Mouse (Mus musculus) embryo, embryonic 9.5 days (tissue): Measurements from ENCODE around the gene Slc25a25.

Experiments
- DNase-seq: peaks from one replicate; pipeline ENCODE4 v3.0.0-alpha.2; 2017; ENCODE audit errors: extremely low spot score

Gene Slc25a25

DNA sequence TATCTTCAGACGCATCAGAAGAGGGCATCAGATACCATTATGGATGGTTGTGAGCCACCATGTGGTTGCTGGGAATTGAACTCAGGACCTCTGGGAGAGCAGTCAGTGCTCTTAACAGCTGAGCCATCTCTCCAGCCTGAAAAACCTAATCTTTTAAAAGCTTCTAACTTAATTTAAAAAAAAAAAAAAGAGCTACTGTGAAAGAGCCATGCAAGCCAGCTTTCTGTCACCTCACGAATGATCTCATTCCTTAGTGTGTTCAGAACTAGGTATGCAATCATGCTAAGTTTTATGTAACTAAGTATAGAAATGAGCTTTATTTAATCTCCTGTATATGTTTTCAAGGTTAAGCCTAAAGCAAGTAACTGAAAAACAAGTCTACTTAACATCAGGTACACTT, 8.4 kb upstream of the Slc25a25 start:
- DNase-seq: no peak

DNA sequence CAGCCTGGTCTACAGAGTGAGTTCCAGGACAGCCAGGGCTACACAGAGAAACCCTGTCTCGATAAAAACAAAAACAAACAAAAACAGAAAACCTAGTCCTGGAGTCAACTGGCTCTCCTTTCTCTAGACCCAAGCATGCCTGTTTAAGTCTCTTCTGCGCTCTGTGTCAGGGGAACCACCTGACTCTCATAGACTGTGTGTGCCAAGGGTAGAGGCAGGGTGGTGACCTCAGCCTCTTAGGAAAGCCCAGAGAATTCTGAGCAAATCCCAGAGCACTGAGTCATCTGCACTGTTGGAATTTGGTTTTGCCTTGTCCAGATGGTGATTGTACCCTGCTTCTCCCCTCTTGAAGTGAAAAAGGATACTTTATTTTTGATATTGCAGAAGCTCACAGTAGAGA, 7.1 kb upstream of the Slc25a25 start:
- DNase-seq: no peak

DNA sequence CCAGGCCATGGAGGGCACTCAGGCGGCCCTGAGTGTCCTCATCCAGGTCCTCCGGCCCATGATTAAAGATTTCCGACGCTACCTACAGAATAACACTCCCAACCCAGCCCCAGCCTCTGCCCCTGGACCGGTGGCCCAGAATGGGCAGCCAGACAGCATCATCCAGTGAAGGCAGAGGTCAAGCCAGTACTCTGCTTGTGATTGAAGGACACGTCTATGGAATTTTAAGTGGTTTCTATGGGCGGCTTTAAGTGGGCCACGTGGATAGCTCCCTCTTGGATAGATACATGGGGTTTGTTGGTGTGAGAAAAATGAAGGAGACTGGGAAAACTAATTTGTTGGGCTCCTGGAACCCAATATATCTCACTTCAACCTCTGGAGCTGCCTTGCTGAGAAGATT, 3.9 kb upstream of the Slc25a25 start:
- DNase-seq: no peak

DNA sequence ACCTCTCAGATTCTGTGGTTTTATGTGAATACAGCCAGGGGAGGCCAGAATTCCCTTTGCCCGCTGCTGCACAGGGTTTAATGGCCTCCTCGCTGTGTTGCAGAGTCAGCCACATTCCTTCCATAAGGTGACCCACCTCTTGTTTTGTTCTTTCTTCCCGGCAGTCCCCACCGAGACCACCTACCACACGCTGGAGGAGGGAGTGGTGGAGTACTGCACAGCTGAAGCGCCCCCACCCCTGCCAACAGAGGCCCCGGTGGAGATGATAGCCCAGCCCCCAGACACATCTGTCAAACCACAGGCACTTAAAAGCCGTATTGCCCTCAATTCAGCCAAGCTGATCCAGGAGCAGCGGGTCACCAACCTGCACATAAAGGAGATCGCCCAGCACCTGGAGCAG, 3.4 kb upstream of the Slc25a25 start:
- no peak for DNase-seq

DNA sequence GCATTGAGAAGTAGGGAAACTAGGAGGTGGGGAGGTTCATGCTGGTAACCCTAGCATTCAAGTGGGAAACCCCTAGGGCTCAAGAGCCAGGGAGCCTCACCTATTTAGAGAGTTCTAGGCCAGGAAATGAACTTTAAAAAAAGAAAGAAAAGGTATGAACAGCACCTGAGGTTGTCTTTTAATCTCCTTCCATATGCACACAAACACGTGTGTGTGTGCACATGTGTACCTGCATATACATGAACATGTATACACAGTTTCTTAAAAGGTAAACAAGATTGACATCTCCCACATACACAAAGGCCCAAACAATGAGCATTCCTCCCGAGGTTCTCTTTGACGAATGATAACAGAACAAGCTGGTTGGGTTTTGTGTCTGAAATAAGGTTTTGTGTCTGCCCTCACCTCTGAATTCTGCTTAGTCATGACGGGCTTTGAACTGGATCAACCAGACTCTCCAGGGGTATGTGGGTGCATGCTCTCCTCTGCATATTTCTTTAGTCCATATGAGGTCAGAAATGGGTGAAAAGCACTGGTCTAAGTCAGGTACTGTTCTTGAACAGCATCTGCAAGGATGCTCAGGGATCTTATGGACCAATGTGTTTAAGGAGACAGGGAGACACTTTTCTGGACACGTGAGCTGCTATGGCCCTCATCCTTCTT, 2.5 kb upstream of the Slc25a25 start:
- DNase-seq: no peak

DNA sequence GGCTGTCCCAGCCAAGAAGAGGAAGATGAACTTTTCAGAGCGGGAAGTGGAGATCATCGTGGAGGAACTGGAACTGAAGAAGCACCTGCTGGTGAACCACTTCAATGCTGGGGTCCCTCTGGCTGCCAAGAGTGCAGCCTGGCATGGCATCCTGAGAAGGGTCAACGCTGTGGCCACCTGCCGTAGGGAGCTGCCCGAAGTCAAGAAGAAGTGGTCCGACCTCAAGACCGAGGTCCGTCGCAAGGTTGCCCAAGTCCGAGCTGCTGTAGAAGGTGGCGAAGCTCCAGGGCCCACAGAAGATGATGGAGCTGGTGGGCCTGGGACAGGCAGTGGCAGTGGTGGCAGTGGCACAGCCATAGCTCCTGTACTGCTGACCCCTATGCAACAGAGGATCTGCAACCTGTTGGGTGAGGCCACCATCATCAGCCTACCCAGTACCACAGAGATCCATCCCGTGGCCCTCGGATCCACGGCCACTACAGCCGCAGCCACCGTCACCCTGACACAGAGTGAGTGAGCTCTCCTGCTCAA, 1.3 kb upstream of the Slc25a25 start:
- DNase-seq: no peak

DNA sequence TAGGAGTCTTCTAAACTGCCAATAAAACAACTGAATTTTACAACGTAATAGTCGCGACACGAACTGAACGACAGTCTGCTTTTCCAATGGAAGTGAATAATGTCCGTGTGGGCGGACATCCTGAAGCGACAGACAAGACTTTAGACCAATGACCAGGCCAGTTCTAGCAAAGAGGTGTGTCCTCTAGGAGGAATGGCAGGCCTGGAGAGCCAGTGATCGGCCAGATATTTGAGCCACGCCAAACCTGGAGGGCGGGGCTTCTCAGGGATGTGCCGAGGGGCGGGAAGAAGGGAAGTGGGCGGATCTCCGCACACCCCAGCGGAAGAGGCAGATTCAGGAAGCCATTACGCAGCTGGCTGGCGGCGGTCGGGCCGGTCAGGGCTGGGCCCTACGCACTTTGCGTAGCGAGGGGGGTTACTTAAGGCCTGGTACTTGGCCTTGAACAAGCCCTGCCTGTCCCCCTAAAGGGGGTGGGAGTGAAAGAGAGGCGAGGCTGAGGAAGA, 676 bp upstream of the Slc25a25 start:
- peak; percentile 98 for DNase-seq

DNA sequence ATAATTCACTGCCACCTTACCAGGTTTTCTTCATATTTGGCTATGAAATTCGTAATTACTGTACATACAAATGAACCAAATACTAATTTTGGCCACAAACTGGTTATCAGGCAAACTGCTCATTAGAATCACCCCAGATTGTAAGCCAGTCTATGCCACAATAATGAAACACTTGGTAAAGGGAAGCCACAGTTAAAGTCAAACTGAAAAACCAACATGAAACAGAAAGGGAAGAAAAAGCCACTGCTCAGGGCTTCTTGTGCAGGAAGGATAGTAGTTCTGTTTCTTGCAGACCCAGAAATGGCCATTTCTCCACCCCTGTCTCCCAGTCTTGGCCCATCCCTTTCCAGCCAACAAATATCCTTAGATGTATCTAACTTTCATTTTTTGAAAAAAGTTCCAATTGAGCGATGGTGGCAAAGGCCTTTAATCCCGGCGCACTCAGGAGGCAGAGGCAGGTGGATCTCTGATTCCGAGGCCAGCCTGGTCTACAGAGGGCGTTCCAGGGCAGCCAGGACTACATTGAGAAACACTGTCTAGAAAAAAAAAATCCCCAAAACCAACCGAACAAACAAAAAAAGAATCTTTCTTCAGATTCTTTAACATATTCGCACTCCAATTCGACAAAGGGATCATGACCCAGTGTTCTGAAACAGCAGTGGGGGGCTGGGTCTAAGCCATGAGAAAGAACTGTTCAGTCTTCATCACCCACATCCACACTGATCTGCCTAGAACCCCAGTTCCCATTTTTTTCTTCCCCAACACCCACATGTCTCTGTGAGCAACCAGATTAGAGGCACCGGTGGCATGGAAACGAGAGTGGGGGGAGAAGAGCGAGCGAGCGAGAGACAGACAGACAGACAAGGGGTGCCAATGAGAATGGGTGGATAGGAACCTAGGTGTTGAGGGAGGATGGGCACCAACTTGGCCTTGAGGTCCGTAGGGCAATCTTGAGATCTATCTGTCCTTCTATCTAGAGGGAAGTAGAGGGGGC, 1.2 kb downstream of the Slc25a25 start, which contains the start of gene Naif1:
Gene Naif1, plus strand, starts transcription at position 697 of the 994 bp plus-strand sequence.
- no peak for DNase-seq

DNA sequence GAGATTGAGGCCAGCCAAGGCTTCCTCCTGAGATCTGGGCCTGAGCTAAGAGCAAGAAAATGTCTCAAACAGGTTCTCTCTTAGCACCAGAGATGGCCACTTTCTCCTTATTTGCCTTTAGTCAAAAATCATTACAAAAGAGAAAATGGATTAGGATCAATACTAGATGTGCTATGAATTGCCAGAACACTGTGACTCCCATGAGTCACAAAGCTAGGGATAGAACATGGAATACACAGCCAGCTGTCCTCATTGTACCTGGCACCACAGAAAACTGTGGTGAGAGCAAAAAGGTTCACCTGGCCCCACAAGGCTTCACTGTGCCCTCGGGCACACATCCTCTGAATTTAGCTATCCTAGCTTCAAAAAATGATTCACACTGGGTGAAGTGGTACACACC, 2.8 kb downstream of the Slc25a25 start:
- no peak for DNase-seq

DNA sequence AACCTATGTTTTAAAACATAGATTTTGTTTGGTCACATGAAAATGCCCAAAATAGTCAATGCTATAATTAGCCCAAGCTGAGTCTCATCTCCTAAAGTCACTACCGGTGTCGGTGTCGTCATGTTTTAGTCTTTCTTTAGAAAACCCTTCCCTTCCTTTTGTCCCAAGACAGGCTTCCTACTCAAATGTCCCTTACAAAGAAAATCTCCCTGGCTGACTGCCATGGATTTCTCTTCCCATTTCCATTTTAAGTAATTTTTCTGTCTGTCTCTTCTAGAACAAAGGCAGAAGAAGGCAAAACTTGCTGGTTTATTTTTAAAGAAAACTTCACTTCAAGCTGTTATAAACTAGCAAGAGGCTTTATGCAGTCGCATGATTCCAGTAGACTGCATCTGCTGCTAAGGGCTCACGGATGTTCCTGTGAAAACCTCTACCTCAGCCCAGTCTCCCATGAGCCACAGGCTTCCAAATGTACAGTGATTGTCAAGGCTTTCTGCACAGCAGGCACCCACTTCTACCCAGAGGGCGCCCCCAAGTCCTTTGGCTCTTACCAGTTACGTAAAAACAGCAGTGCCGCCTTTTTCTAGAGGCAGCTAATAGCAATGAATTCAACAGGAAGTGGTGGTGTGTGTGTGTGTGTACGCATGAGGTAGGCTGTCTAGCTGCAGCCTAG, 3.8 kb downstream of the Slc25a25 start:
- no peak for DNase-seq

DNA sequence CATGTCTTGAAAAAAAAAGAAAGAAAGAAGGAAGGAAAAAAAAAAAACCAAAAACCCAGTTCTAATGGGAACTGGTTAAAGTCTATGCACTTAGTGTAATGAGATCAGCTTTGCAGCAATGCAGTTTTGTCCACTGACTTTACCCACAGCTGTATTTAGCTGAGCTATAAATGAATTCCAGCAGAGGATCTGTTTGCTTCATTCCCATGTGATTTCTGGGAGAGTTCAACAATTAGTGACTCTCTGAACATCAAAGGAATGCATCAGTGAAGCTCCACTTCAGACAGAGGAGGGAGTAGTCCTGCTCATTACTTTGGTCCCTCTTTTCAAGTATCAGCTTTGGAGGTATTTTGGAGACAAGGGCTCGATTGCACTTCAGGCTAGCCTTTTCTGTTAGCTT, 5.7 kb downstream of the Slc25a25 start:
- no peak for DNase-seq

DNA sequence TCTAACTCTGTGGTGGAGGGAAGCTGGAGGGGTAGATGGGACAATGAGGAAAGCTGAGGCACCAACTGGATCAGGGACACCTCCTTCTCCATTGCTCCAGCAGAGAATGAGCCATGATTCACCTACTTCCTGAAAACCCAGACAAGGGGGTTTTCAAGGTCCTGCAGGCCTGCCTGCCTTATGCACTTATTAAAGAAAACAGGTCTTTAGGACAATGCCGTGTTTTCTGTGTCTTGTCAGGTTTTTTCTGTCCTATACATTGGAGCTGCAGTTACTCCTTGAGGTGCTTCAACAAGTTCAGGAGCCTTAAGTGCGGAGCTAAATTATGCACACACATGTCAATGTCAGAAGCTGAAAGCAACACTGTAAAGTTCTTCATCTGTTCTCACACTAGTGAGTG, 9.7 kb downstream of the Slc25a25 start:
- no peak for DNase-seq

DNA sequence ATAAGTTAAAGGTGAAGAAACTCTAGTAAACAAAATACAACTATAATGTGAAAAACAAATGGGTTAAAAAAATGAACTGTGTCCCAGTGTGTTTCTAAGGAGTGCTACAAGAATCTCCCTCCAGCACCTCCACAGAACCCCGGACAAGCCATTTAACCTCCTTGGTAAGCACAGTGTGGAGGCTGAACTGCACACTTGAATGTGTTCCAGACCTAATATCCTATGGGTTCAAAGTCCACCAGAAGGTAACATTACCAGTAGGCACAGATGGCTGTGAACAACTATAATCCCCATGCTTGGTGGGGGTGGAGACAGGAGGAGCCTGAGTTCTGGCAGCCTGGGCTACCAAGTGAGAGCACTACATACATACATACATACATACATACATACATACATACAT, 10.6 kb downstream of the Slc25a25 start:
- no peak for DNase-seq

DNA sequence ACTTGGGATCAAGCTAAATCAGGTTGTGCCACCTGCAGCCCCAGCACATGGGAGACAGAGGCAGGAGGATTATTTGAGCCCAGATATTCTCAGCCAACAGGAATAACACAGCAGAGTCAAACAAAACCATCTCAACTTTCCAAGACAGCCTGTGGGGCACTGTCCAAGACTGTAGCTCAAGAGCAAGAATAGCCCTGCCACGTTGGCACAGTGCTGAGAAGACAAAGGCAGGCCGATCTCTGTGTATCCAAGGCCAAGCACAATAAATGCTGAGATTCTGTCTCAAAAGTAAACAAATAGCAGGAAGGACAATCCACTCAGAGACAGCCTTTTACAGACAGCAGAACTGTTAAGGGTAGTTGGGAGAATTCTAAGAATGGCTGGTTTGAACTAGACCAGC, 11.1 kb downstream of the Slc25a25 start:
- DNase-seq: no peak

DNA sequence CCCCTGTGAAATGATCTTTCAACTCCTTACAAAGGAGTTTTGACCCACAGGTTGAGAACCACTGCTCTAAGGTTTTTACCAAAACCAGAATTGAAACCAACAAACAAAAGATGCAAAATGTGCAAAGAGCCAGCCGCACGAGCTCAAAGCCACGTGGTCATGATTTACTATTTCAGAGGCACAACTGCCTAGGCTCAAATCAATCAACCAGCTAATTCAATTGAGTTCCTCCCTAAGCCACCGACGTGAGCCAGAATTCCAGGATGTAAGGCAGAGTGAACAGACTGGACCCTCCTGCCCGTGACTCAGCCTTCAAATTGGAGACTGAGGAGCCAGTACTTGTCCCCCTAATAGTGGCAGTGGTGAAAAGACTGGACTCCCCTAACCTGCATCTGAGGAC, 12.1 kb downstream of the Slc25a25 start:
- no peak for DNase-seq

DNA sequence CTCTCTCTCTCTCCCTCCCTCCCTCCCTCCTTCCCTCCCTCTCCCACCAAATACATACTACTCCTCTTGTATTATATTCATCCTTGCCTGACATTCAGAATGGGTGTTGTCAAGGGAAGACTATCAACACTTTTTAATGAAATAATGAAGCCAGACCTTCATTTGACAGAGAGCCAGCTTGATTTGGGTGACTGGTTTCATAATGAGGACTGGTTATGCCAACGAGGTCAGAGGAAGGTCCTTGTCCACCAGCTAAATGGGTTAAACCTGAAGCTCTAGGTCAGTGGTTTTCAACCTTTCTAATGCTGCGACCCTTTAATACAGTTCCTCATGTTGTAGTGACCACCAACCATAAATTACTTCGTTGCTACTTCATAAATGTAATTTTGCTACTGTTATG, 12.5 kb downstream of the Slc25a25 start:
- DNase-seq: no peak

DNA sequence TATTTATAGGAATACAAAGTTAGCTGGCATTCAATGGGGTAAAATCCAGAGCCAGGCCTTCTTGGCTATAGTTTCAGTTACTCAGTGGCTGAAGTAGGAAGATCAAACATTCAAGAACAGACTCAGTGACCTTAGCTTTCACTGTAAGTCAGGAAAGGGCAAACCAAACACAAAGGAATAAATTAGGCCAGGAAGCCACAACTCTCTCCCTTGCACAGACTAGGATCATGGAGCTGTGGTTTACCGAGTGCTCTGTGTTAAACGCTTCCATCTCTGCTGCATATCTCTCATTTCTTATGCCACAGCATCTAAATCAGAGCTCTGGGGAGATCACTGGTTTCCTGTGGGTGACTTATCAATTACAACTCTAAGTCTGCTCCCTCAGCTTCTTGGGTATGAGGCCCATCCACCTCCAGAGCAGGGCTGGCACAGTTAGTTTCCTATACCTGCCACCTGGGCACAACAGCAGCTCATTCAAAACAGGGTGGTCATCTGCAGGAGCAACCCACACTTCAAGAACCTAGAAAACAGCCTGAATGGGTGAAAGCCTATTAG, 13.6 kb downstream of the Slc25a25 start:
- DNase-seq: no peak

DNA sequence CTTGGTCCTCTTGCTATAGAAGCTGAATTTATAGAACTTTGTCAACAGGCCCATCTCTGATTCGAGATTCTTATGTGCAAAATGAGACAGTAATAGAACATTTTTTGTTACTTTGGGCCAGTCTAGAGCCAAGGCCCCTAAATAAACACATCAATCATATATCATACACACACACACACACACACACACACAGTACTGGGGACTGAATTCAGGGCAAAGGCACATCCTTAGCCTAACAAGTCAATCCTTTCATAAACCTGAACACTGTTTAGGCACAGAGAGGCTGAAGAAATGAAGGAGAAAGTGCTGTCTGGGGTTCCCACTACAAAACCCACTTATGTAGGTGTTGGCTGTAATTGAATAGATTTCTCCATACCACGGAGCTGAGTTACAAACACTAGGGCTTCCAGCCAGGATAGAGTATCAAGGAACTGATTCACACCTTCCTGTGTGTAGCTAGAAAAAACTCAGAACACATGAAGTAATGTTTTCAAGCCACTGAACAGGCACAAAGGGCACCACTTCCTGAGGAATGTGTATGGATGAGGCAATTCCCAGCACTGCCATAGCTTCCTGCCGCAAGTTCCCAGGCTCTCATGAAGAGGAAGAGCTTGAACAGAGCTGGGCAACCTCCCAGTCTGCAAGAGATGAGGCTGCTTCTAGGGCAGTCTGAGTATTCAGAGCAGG, 14.4 kb downstream of the Slc25a25 start:
- no peak for DNase-seq

DNA sequence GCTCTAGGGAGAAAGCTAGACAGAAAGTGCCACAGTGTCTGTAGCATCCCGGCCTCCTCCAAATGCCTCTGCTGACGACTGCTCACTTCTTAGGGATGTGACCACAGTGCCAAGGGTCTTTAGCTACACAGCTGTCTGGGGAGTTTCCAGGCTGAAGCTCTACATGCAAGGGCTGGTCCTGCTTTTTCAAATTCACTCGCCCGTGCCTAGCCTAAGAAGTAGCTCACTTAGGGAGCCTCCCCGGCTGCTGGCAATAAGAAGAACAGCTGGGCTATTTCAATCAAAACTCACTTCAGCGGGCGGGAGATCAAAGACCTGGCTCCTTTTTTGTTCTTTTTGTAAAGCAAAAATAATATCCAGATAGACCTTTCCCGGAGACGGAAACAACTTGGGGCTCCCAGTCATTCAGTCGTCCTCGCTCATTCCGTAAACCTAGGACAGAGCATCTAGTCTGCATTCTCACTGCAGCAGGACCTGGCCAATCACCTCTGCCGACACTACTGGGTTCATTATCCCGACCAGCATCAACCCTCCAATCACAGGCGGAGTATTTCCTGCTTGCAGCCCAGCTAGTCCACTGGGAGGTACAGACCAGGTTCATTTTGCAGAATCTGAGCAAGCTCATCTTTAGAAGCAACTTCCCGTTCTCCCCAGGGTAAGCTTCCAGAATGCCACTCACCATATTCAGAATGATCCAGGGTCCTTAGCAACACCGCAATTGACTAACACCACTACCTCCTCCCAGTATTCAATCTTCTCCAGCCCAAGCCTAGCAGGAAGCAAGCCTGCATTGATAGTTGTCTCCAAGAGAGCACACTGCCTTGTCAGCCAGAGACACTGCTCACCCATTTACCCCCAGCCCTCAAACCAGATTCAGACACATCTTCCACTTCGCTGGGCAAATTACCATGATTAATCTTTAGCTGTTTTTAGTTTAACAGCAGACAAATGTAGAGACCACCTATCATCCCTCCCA, 20.3 kb downstream of the Slc25a25 start:
- peak; percentile 89 for DNase-seq
